Mouse (Mus musculus) spleen, postnatal 36 days (tissue): Measurements from ENCODE around the gene Fam92a.
"Not testable (repeated sequence)": the region's sequence is repeated elsewhere in the genome, so short reads cannot be mapped to it uniquely, and the experiment has no call there.

Experiments
- DNase-seq, 2 experiments: peaks; one replicate each; pipeline ENCODE4 v3.0.0; 2022; ENCODE audit warnings: low spot score in 2 of 2, mixed read lengths in 1 of 2

Fam92a gene

GRCm38 (mm10) chr4:12171318-12172091, at the start of gene Fam92a:
Fam92a (minus strand) TSS chr4:12172015.
- peak; percentile 34 to 46 for DNase-seq

DNA sequence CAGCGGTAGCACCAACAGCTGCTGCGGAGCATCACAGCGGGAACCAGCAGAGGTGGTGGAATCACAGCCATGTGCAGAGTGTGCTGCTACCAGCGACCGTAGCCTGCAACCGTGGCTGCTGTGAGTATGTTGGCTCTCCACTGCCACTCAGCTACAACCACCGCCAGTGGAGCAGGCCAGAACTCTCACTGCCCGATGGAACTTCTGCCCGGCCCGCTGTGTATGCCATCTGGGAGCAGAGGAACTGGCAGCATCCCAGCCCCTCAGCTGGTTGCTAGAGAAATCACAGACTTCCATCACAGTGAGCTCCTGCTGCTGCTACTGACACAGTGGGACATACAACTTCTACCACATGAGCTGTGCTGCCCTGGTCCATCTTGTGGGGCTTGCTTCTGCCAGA, 7.2 kb upstream of the Fam92a start:
- no peak for DNase-seq

DNA sequence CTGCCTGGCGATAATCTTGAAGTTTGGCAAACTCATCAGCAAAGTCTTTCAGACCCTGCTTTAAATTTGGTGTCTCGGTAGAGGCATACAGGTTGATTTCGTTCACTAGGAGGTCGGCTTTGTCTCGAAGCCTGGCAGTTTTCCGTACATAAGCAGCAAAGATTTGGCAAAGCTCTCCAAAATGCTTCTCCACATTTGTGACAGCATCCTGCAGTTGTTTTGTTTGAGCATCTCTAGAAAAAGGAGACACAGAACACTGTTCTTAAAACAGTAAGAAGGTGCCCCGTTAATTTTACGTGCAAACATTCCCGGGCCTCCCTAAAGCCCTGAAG, 863 bp downstream of the Fam92a start:
- no peak for DNase-seq

- DNase-seq, result no peak
Measured at GRCm38 (mm10) chr4:12147660-12148059, 24.2 kb downstream of the Fam92a start.

- not testable (repeated sequence) for DNase-seq
Measured at GRCm38 (mm10) chr4:12141516-12141915, 30.3 kb downstream of the Fam92a start.

- DNase-seq, result not testable (repeated sequence)
Measured at GRCm38 (mm10) chr4:12140592-12141062, 31.2 kb downstream of the Fam92a start.

GRCm38 (mm10) chr4:12140141-12140567, 31.7 kb downstream of the Fam92a start, which contains the start of gene Rbm12b1:
Rbm12b1 (plus strand) TSS chr4:12140264.
- peak; percentile 75 to 79 for DNase-seq
